Mouse (Mus musculus) erythroblast, adult 5-6 weeks (primary cell): Measurements from ENCODE around the gene Trim12a. TPM values are rescaled to one million over a fixed set of nuclear protein-coding genes. Genes with fewer than 3 reads are reported as not detected.
A peak's percentile ranks its signal among the peaks of the same experiment; 100 is the strongest.
"Not testable (repeated sequence)": the region's sequence is repeated elsewhere in the genome, so short reads cannot be mapped to it uniquely, and the experiment has no call there.

Experiments used
- ATAC-seq: replicated peaks from 2 replicates; pipeline ENCODE4 v1.8.0; 2016; ENCODE audit warnings: moderate number of reproducible peaks, mild to moderate bottlenecking, moderate TSS enrichment, inconsistent platforms; ENCODE audit not compliant: poor library complexity, low FRiP score, severe bottlenecking
- total RNA-seq, 2 experiments: library from RNA; stranded (forward) in 1 of 2; stranded (reverse) in 1 of 2; fragments of 150-400 nt in 1 of 2; fragments of 200-764, 138-1000 nt in 1 of 2; gene quantifications; 2 replicates each; pipeline versions ENCODE4 v1.2.3 to v1.2.4; 2015 to 2017; ENCODE audit warnings: low replicate concordance in 2 of 2

Trim12a gene
- total RNA-seq (2015; ENCODE audit: low replicate concordance) = 40.8 and 46.3 TPM in 2 replicates
- 35.4 and 42.4 TPM in 2 replicates for total RNA-seq (2017; ENCODE audit: low replicate concordance)

DNA sequence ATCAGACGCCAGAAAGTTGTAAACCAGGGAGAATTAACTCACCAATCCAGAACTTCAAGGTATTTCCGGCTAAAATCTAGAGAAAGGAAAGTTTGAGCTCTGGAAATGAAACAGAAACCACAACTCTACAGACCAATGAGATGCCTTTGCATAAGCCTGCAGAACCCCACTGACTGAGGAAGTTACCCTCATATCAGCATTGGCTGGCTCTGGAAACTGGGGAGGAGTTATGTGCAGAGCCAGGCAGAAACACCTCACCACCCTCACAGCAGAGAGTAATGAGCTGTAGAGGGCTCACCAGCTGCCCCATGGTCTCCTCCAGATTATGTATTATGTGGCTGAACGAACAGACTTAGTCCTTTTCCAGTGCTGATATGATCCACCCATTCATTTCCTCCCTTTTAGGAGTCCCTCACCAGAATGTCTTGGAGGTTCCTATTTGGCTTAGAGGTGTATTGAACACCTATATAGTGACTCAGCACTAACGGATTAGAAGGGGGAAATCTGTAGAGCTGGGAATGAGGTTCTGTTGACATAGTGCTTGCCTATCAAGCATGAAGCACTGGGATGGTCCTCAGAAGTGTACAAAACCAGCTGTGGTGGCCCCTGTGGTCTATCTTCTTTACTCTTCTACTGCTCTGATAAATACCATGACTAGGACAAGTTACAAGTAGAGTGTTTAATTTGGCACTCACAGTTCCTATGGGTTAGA, at the start of gene Trim12a:
Trim12a (minus strand) TSS at position 98 of the 712 bp plus-strand sequence.
- ATAC-seq = peak; percentile 96

DNA sequence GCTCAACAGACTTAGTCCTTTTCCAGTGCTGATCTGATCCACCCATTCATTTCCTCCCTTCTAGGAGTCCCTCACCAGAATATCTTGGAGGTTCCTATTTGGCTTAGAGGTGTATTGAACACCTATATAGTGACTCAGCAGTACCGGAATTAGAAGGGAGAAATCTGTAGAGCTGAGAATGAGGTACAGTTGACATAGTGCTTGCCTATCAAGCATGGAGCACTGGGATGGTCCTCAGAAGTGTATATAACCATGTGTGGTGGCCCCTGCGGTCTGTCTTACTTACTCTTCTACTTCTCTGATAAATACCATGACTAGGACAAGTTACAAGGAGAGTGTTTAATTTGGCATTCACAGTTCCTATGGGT, 38.3 kb upstream of the Trim12a start:
- ATAC-seq = peak; percentile 54

DNA sequence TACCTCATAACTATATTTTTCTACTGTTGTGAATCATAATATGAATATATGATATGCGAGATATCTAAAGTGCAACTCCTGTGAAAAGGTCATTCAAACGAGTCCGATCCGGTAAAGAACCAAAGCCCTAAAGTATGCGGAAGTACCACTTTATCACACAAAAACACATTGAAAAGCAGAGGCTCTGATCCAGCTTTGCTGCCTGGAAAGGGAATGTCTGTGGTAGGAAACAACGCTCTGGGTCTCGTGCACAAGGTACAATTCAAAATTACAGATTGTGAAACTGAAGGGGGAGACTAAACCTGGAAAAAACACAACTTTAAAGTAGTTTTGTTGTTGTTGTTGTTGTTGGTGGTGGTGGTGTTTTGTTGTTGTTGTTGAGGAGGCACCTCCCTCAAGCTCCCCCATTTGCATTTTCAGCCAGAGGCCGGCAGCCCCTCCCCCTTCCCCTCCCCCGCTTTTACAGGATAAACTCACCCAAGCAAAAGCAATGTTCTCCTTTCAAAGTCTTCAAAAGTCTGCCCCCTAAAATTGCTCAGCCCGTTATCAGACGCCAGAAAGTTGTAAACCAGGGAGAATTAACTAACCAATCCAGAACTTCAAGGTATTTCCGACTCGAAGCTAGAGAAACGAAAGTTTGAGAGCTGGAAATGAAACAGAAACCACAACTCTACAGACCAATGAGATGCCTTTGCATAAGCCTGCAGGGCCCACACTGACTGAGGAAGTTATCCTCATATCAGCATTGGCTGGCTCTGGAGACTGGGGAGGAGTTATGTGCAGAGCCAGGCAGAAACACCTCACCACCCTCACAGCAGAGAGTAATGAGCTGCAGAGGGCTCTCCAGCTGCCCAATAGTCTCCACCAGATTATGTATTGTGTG, 37.7 kb upstream of the Trim12a start, which contains the start of gene Trim12c:
Trim12c (minus strand) TSS at position 646 of the 883 bp plus-strand sequence.
- peak; percentile 96 for ATAC-seq

DNA sequence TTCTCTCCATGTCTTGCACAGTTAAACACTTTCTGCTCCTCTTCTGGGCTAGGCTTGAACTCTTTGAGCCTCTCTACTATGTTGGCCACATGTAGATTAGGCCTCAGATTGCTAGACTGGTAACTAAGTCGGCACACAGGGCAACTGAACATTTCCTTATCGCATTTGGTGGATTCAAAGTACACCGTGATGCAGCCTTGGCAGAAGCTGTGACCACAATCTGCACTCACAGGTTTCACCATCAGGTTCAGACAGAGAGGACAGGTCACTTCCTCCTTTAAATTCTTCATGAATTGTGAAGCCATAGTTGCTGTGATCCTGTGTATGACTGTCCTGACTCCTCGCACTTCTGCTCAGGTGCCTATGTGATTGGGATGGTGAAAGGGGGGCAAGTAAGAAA, 32.8 kb upstream of the Trim12a start:
- ATAC-seq = not testable (repeated sequence)

DNA sequence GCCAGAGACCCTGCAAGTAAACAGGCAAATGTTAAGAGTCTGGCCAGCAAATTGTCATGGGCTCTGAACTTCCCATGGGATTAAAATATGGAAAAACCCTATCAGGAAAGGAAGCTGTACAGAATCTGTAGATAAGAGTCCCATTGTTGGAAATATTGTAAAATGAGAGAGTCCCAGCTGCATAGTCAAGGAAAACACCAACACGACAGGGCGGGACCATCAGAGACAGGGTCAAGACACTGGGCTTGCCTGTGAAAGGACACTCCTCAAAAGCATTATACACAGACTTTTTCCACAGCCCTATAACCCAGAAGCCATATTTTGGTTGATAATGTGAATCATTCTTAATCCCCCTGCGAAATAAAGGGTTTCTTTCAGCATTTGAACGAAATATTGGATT, 25.5 kb upstream of the Trim12a start:
- ATAC-seq = not testable (repeated sequence)

DNA sequence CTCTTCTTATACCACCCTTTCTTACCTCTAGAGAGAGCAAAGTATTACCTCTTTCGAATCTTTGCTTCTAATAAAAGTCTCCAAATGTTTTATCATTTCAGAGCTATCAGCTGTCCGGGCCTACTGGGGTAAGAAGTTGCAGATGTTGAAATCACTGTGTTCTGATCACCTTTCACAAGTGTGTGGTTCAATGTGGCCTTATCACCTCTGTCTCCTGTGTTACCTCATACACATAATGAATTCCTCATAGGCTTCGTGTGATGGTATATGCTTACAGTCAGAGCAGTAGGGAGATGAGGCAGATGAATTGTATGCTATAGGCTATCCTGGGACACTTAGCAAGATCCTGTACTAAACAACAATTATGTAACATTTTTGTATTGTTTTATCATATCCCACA, 20.3 kb upstream of the Trim12a start:
- ATAC-seq = not testable (repeated sequence)

DNA sequence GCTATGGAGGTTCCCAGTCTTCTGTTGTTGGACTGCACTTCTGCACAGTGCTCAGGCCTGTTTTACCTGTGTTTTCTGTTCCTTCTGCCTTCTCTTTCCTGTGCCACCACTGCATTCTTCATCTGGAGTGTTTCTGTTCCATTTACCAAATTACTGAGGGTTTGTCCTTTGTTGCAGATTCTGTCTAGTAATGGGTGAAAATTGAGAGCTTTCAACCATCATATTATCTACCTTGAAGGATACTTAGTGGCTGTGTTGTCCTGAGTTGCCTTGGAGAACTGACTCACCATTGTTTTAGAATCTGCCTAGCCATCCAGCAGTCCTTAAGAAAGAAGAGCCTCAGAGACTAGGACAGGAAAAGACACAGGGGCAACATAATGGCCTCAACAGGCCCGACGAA, 13.9 kb upstream of the Trim12a start, which contains the start of gene Trim34b:
Trim34b (plus strand) TSS at position 301 of the 400 bp plus-strand sequence.
- not testable (repeated sequence) for ATAC-seq

DNA sequence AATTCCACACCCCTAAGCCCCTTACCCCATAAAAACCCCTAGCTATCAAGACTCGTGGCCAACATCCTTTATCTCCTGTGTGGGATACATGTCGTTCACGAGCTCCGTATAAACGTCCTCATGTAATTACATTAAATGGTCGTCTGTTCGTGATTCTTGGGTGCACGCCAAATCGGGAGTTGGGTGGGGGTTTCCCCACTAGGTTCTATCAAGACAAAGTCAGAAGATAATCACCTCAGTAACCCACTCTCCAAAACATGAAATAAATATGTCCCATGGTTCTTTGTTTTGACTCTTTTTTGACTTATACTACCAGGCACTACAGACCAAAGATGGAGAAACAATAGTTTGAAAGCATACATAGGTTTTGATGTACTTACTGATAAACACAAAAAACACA, 6.8 kb upstream of the Trim12a start:
- no peak for ATAC-seq

DNA sequence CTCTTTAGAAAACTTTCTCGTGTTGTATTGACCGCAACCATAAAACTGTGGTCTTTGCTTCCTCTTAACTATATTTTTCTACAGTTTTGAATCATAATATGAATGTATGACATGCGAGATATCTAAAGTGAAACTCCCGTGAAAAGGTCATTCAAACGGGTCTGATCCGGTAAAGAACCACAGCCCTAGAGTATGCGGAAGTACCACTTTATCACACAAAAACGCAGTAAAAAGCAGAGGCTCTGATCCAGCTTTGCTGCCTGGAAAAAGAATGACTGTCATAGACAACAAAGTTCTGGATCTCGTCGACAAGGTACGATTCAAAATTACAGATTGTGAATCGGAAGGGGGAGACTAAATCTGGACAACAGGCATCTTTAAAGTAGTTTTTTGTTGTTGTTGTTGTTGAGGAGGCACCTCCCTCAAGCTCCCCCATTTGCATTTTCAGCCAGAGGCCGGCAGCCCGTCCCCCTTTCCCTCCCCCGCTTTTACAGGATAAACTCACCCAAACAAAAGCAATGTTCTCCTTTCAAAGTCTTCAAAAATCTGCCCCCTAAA, 391 bp downstream of the Trim12a start:
- peak; percentile 59 for ATAC-seq

DNA sequence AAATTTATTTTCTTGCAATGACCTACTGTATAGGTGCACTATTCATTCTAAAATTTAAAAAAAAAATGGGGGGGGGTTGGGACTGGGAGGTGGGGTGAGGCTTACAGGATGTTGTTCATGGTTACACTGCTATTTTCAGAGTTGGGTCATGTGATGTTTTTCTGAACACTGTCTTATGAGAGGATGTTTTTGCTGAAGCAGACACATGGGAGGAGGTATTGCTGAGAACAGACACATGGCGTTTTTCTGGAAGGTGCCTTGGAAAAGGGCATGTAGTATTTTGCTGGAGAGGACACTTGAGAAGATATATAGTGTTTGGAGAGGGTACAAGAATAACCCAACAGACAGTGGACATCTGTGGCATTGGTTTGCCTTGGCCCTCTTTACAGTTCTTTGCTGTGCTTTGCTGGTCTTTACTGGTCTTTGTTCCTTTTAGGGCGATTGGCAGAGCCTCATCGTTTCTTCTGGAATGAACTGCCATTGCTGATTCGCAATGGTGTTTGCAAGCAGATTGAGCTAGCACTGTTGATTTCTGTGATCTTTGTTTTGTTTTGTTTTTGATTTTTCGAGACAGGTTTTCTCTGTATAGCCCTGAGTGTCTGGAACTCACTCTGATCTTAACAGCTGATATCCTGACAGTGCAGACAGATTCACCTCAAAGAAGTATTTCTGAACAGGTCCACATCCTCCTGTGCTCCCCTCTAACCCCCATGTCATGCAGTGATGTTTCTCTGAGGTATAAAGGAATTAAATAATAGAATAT, 23.4 kb downstream of the Trim12a start:
- ATAC-seq = no peak

DNA sequence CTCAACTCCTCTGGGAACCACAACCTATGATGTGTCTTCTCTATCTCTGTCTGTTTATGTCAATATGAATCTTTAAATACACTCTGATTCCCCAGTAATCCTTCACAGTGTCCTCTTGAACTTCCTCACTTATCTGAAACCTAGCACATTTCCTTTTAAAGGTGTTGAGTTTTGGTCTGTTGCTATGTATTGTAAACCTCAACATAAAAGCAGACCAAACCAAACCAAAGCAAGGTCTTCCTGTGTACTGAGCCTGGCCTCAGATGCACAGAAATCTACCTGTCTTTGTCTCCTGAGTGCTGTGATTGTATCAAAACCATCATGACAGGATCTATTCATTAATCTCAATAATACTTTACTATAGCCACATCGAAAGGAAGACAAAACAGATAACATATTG, 24.6 kb downstream of the Trim12a start:
- ATAC-seq = no peak

DNA sequence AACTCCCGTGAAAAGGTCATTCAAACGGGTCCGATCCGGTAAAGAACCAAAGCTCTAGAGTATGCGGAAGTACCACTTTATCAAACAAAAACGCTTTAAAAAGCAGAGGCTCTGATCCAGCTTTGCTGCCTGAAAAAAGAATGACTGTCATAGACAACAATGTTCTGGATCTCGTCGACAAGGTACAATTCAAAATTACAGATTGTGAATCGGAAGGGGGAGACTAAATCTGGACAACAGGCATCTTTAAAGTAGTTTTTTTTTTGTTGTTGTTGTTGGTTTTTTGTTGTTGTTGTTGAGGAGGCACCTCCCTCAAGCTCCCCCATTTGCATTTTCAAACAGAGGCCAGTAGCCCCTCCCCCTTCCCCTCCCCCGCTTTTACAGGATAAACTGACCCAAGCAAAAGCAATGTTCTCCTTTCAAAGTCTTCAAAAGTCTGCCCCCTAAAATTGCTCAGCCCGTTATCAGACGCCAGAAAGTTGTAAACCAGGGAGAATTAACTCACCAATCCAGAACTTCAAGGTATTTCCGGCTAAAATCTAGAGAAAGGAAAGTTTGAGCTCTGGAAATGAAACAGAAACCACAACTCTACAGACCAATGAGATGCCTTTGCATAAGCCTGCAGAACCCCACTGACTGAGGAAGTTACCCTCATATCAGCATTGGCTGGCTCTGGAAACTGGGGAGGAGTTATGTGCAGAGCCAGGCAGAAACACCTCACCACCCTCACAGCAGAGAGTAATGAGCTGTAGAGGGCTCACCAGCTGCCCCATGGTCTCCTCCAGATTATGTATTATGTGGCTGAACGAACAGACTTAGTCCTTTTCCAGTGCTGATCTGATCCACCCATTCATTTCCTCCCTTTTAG, 27.5 kb downstream of the Trim12a start, which contains the start of gene Trim5:
Trim5 (minus strand) TSS at position 519 of the 868 bp plus-strand sequence.
- ATAC-seq = peak; percentile 100

DNA sequence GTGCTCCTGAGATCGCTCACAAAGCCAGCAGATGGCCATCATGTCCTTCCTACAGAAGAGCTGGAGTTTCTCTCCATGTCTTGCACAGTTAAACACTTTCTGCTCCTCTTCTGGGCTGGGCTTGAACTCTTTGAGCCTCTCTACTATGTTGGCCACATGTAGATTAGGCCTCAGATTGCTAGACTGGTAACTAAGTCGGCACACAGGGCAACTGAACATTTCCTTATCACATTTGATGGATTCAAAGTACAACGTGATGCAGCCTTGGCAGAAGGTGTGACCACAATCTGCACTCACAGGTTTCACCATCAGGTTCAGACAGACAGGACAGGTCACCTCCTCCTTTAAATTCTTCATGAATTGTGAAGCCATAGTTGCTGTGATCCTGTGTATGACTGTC, 35.9 kb downstream of the Trim12a start:
- not testable (repeated sequence) for ATAC-seq

DNA sequence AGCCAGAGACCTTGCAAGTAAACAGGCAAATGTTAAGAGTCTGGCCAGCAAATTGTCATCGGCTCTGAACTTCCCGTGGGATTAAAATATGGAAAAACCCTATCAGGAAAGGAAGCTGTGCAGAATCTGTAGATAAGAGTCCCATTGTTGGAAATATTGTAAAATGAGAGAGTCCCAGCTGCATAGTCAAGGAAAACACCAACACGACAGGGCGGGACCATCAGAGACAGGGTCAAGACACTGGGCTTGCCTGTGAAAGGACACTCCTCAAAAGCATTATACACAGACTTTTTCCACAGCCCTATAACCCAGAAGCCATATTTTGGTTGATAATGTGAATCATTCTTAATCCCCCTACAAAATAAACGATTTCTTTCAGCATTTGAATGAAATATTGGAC, 49.9 kb downstream of the Trim12a start:
- ATAC-seq = not testable (repeated sequence)

DNA sequence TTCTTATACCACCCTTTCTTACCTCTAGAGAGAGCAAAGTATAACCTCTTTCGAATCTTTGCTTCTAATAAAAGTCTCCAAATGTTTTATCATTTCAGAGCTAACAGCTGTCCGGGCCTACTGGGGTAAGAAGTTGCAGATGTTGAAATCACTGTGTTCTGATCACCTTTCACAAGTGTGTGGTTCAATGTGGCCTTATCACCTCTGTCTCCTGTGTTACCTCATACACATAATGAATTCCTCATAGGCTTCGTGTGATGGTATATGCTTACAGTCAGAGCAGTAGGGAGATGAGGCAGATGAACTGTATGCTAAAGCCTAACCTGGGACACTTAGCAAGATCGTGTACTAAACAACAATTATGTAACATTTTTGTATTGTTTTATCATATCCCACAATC, 54.9 kb downstream of the Trim12a start:
- not testable (repeated sequence) for ATAC-seq
